Mouse (Mus musculus) adrenal gland, postnatal 10 days (tissue): ENCODE data around the gene Atp5j. TPM values are rescaled to one million over a fixed set of nuclear protein-coding genes. Genes with fewer than 3 reads are reported as not detected.
A peak's percentile ranks its signal among the peaks of the same experiment; 100 is the strongest.

ENCODE experiments used
- DNase-seq: peaks from one replicate; pipeline ENCODE4 v3.0.0; 2021; ENCODE audit warnings: mixed read lengths
- total RNA-seq, 2 experiments: library from RNA; stranded (reverse); gene quantifications; 2 replicates each; pipeline ENCODE4 v1.2.3; 2021

The Atp5j gene
- total RNA-seq, 2 experiments from 2014 or later = 436 to 522 TPM

DNA sequence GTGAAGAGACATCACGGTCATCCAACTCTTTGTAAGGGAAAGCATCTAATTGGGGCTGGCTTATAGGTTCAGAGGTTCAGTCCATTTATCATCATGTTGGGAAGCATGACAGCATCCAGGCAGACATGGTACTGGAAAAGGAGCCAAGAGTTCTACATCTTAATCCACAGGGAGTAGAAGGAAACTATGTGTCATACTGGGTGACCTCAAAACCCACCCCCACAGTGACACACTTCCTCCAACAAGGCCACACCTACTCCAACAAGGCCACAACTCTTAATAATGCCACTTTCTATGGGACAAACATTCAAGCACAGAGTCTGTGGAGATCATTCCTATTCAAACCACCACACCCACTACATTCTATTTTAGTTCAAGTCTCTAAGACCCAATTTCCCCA lies 25.2 kb downstream of the Atp5j start:
- no peak for DNase-seq

DNA sequence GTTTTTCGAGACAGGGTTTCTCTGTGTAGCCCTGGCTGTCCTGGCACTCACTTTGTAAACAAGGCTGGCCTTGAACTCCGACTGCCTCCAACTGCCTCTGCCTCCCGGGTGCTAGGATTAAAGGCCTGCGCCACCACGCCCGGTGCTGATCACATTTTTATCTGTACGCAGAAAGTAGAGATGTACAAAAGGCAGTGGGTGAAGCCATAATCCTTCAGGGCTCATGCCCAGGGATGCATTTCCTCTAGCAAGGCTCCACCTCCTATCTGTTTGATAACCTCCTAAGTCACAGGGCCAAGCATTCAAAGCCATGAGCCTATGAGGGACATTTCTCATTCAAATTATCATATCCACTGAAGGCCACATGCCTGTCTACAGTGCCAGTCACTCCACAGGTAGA lies 27.6 kb downstream of the Atp5j start:
- DNase-seq = no peak

DNA sequence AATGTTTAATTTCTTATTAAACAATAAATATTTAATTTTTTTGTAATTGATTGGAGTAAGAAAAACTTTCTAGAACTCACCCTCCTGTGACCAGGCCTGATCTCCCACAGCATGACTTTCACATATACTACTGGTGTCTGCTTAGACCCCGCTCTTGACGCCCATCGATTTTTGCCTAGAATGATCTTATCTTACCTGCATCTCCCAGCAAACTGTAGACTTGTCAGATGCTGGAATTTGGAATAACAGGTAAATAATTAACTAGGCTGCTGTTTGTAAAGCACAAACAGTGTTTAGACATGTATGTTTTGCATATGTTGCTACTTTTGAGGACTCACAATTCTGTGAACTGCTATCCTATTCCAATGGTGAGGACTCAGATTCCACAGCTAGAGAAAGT lies 29.2 kb downstream of the Atp5j start:
- no peak for DNase-seq

DNA sequence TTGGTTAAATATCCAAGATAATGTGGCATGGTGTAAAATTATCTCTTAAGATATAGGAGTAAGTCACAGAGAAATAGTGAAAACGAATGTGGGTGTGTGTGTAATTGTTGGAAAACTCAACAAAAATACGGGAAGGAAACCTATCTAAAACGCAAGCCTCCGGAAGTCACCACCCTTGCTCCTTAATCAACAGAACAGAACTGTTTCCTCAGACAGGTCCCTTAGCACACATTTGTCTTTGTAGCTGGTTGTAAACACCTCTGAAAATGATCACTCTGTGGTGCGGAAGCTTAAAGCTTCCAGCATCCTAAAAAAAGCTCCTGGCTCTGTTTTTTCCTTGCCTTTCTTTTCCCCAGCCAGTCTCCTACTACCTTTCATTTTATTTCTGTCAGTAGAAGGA lies 30.6 kb downstream of the Atp5j start:
- no peak for DNase-seq

DNA sequence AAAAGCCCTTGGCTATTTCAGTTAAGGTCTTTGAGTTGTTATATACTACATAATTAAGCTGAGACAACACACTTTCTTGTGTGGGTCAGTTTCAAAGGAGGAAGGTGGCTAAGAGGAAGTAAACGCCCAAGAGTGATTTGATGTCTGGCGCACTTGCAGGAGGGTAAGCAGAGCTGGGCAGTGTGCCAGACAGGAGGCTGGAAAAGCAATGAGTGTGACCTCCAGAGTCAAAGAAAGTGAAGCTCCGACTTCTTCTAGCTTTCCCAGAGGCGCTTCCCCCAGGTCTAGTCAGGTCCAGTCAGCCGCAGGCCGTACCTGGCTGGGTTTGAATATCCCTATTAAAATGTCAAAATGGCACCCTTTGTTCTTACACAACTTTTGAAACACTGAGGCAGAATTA lies 33.2 kb downstream of the Atp5j start:
- peak; percentile 73 for DNase-seq

DNA sequence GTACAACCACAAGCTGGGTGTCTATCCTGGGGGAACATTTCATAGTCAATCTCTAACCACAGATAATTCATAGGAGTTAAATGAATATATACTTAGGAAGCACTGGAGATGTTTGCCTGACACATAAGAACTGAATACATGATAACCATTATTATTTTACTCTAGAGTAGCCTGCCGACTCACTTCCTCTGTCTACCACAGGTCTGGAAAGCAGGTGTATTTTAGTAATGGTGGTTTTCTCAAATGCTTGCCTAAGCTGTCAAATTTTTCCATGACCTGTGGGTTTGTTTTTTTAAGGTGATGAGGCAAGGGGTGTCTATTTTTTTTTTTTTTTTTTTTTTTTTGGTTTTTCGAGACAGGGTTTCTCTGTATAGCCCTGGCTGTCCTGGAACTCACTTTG lies 35.4 kb downstream of the Atp5j start:
- no peak for DNase-seq

DNA sequence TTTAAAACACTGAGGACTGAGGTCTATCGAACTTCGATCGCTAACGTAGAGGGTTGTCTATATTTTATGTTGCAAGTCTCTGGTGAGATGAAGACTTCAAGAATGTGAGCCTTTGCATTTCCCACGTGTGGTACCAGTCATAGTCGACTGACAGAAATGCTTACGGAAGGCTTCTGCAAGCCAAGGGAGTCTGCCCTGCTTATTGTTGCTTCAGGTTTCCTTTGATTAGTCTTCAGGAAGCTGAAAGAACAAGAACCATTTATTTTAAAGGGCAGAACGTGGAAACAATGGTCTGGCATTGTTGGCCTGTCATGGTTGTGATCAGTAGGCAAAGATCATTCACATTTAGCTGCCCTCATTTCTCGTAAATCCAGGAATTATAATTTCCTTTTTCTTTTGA lies 38.7 kb downstream of the Atp5j start:
- DNase-seq = no peak

DNA sequence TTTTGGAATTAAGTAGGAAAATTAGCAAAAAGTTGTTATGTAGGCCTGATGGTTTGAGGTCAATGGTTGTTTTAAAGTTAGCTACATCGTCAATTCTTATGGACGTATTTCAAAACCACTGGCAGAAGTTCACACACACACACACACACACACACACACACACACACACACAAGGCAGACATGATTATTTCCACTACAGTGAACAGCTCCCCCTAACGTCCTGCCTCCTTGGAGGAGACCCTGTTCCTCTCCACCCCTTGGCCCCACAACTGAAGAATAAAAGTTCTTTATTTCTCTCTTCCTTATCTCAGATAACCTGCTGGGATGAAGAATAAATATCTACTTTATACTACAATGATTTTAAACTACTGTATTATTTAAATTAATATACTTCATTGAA lies 40.1 kb downstream of the Atp5j start:
- no peak for DNase-seq

DNA sequence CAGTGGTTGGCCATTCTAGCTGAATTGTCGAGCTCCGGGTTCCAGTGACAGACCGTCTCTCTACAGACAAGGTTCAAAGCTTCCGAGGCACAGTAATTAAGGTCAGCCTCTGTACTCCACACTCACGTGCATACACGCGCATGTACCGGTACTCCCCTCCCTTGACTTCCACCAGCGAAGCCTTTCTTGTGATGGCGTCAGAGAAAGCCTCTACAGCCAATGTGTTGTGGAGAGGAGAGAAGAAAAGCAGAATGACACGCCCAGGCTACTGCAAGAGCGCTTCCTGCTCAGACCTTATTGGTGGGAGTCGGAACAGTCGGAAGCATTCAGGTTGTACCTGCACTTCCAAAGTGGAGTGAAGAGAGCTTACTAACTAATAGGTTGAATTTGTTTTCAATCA lies 42.0 kb downstream of the Atp5j start:
- no peak for DNase-seq

DNA sequence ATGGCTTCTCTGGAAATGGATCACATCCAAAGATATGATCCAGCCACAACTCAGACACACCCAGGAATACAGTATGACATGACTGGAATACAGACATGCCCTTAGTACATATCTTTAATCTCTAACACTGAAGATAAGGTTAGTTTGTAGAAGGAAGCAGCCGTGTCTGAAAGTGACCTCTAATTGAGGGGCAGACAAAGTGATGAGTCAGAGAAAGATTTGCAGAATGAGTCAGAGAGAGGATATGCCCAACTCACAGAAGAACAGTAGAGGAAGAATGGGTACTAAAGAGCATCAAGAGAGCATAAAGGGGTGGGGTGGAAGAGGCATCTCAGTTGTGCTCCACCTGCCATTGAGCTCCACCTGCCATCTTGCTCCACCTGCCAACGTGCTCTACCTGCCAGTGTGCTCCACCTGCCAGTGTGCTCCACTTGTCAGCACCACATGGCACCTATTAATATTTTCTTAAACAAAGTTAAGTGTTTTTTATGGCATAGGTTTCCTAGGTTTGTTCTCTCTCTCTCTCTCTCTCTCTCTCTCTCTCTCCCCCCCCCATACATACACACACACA lies 44.7 kb downstream of the Atp5j start:
- DNase-seq = no peak

DNA sequence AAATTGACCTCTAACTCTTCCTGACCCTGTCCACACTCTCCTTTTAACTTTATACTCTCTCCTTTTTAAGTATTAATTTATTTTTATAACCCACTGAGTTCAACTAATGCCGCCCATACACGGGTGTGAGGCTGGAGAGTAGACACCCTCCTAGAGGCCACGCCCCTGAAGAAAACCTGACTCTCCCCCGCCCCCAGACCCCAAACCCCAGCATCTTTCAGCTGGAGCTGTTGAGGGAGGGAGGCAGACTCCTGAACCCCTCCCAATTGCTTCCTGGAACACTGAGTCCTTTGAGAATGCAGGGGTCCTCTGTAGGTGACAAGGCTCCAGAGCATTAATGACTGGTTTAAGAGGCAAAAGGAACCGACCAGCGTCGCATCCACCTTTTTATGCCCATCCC lies 50.5 kb downstream of the Atp5j start:
- DNase-seq = no peak

DNA sequence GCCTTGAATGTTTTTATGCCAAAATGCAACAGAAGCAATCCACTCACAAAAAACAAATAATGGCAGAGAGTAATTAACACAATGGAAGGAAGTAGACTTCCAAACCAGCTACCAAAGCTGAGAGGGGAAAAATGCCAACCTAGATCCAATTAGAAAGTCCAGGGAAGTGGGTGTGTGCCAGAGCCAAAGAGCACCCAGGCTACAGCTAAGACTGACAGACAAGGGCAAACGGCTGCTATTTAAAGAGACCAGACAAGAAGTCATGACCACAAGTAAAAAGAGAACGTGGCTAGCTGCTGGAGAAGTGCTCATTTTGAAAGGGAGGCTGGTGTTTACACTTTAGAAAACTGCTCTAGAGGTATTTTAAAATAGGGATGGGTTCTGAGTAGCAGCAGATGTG lies 52.1 kb downstream of the Atp5j start:
- no peak for DNase-seq

DNA sequence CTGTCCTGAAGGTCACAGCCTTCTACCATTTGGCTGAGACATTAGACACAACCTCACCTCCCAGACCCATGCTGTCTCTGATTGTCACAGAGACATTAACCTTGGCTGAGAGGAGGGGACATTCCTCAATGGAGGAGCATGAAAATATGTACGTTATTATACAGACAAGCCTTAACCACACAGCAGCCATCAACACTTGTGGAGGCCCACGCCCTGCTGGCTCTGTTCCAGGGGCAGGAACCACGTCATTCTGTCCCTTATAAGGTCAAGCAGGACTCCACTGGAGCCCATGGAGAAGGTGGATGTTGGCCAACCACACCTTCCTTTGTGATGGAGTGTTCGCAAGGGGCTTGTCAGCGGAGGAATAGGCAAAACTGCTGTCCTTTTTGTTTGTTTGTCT lies 55.7 kb downstream of the Atp5j start:
- no peak for DNase-seq

DNA sequence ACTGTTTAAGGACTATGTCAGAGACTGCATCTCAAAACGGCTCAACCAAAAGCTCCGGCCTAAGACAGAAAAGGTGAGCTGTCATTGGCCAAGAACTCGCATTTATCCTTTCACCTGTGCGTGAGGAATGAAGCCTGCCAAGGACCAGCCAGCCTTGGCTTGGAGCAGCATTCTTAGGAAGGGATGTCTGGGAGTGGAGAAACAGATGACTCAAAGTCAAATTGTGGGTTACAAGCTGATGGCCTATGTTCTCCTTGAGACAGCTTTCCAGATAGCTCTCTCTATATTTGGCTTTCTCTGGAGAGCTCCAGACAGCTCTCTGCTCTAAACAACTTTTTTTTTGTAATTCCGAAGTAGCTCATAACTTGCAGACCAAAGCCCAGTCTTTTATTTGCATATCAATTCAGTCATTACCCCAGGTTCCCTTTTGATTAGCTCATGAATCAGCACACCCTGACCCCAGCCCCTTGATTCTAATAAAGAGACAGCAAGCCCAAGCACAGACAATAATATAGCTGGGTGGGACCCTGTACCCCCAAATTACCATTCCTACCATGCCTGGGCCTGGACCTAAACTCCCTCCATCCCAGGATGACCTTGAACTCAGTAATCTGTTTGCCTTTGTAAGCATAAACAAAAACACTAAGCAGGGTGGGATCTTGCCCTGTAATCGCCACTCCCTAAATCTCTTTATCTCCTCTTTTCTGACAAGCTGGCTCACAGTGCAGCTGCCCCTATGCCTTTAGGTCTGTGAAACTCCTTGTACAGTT lies 56.4 kb downstream of the Atp5j start:
- DNase-seq = no peak

DNA sequence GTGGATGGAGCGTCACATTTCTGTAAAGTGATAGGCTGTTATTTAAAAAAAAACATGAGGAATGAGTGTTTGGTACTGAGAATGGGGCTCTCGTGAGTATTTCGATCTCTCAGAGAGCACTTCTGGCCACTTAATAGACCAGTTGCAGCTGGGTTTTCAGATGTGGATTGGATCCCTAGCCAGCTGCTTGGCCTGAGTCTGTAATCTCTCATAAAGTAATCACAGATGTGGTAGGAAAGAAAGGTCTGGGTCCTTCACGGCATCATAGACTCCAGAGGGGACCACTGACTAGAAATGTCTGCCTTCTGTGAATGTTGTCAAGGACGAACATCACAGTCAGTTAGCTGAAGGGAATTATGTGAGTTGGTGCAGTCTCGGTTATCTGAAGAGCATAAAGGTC lies 57.0 kb downstream of the Atp5j start:
- no peak for DNase-seq

Other genes with a start within 250 kb of the Atp5j start
- gene Mrpl39, start 99.9 kb downstream of the Atp5j start, total RNA-seq = 10 to 100 TPM; 48.7 to 51.8 TPM
- 10 to 100 TPM; 20.1 TPM for gene Jam2, start 61.5 kb downstream of the Atp5j start, total RNA-seq
- gene Gabpa, start 700 bp downstream of the Atp5j start, total RNA-seq = 10 to 100 TPM; 61.0 to 65.8 TPM